Mouse (Mus musculus) myocyte (in vitro differentiated cells): ENCODE data around the gene Ankrd55.

ENCODE experiments used
- CEBPB ChIP-seq: IDR thresholded peaks from 2 replicates; pipeline ENCODE4 v1.6.1; 2011; ENCODE audit warnings: mild to moderate bottlenecking, moderate library complexity; ENCODE audit not compliant: poor library complexity, insufficient read depth, severe bottlenecking
- E2F4 ChIP-seq: IDR thresholded peaks from one replicate; pipeline ENCODE4 v1.6.1; 2011; ENCODE audit warnings: mild to moderate bottlenecking, control low read depth, moderate library complexity; ENCODE audit not compliant: insufficient read depth
- MAX ChIP-seq: IDR thresholded peaks from one replicate; pipeline ENCODE4 v1.6.1; 2011; ENCODE audit warnings: low read depth, mild to moderate bottlenecking, control low read depth
- MYOD1 ChIP-seq, 3 experiments: IDR thresholded peaks; one replicate each; pipeline ENCODE4 v1.6.1; 2011; ENCODE audit warnings: control low read depth in 2 of 3, low read depth in 2 of 3, mild to moderate bottlenecking in 2 of 3, moderate library complexity in 1 of 3; ENCODE audit not compliant: insufficient read length in 2 of 3, control insufficient read depth in 1 of 3
- MYOG ChIP-seq, 3 experiments: IDR thresholded peaks; one replicate each; pipeline ENCODE4 v1.6.1; 2011; ENCODE audit warnings: control low read depth in 2 of 3, low read depth in 2 of 3, mild to moderate bottlenecking in 2 of 3; ENCODE audit not compliant: insufficient read length in 2 of 3, control insufficient read depth in 1 of 3, insufficient read depth in 1 of 3
- POLR2A ChIP-seq: IDR thresholded peaks from one replicate; pipeline ENCODE4 v1.6.1; 2011; ENCODE audit warnings: low read depth, mild to moderate bottlenecking, control low read depth, moderate library complexity; ENCODE audit not compliant: insufficient read length
- POLR2AphosphoS2 ChIP-seq: IDR thresholded peaks from one replicate; pipeline ENCODE4 v1.6.1; 2011; ENCODE audit warnings: low read depth, control low read depth; ENCODE audit not compliant: insufficient read length
- REST ChIP-seq: IDR thresholded peaks from one replicate; pipeline ENCODE4 v1.6.1; 2011; ENCODE audit warnings: mild to moderate bottlenecking, control low read depth, moderate library complexity; ENCODE audit not compliant: insufficient read depth, insufficient read length
- SRF ChIP-seq: IDR thresholded peaks from one replicate; pipeline ENCODE4 v1.6.1; 2011; ENCODE audit warnings: low read depth; ENCODE audit not compliant: control insufficient read depth, insufficient read length
- TCF12 ChIP-seq: IDR thresholded peaks from one replicate; pipeline ENCODE4 v1.6.1; 2011; ENCODE audit warnings: mild to moderate bottlenecking, control low read depth; ENCODE audit not compliant: poor library complexity, insufficient read depth, severe bottlenecking
- TCF3 ChIP-seq: IDR thresholded peaks from one replicate; pipeline ENCODE4 v1.6.1; 2011; ENCODE audit warnings: low read depth, control low read depth; ENCODE audit not compliant: insufficient read length
- USF1 ChIP-seq: IDR thresholded peaks from one replicate; pipeline ENCODE4 v1.6.1; 2011; ENCODE audit warnings: low read depth, mild to moderate bottlenecking, control low read depth, moderate library complexity

DNA sequence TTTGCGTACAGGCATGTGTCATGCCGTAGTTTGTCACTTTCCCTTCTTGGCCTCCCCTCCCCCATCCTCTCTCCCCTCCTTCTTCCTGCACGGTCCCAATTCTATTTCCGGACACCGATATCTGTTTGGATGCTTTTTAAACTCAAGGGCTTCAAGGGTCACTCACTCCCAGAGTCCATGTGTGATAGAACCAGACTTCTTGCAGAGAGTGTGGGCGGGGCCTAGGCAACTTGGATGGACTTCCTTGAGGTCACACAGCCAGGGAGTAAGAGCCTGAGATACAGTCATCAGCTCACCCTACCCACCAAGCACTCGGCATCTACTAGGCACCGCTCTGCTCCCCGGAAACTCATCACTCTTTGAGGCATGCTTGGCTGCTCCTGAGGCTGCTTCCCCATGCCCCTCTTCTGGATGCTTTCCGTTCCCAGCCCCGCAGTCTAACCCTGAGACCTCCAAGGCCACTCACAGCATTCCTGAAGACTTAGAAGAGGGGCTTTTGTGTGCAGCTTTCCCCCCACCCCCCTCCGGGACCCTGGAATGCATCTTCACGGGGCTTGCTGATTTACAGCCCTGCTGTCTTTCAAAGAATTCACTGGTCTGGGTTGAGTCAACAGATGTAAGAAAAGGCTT, 35.1 kb upstream of the Ankrd55 start:
- TF ChIP-seq MAX = no peak
- TF ChIP-seq MYOD1 (IDR thresholded peaks at IDR 0.05; ENCODE audit: control insufficient read depth in 1 of 3, insufficient read length in 2 of 3, low read depth in 2 of 3) = no peak
- TF ChIP-seq POLR2A = no peak
- no peak for TF ChIP-seq CEBPB
- no peak for TF ChIP-seq POLR2AphosphoS2
- no peak for TF ChIP-seq E2F4
- no peak for TF ChIP-seq USF1
- no peak for TF ChIP-seq TCF12
- no peak for TF ChIP-seq REST
- no peak for TF ChIP-seq SRF
- no peak for TF ChIP-seq TCF3
- no peak for TF ChIP-seq MYOG (IDR thresholded peaks at IDR 0.05; ENCODE audit: control insufficient read depth in 1 of 3, insufficient read depth in 1 of 3, insufficient read length in 2 of 3, low read depth in 2 of 3)
